ENCODE assay signal across 10 mouse cellular contexts in the genomic region with DNA sequence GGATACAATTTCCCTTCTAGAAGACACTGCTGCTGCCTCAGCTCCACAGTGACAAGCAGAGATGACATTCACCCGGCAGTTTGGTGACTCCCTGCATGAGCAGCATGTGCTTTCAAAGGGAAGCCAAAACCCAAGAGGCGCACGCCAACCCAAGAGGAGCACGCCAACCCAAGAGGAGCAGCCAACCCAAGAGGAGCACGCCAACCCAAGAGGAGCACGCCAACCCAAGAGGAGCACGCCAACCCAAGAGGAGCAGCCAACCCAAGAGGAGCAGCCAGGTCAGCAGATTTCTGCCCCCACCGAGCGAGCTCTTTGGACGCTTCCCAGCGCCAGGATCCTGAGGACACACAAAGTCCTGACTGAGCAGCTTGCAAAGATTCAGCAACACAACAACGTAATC. TPM values are rescaled to one million over a fixed set of nuclear protein-coding genes. Genes with fewer than 3 reads are reported as not detected.
A peak's percentile ranks its signal among the peaks of the same experiment; 100 is the strongest.
DNase-seq lines count a peak whose midpoint lies in the region; ATAC-seq and TF ChIP-seq lines count a peak whose summit lies in the region.
"Had no signal": no experiment of that assay in that cellular context is flagged by ENCODE, and none has a peak within 500 bp of the region (broad histone marks: within the 10 kb centered on the region; RNA-seq: fewer than 3 reads in every experiment).

No protein-coding gene starts in this region.

- no peak for TF ChIP-seq CTCF in layer of hippocampus, adult 2 months (conservative IDR thresholded peaks at IDR 0.05)

- H3K4me3 ChIP-seq in layer of hippocampus, adult 2 months, result peak overlapping the region; percentile 0; the same call in 1 of the 2 replicates
- H3K4me3 ChIP-seq: forebrain, embryonic 13.5 days; hindbrain, embryonic 10.5 days had no signal

- peak overlapping the region; percentile 71 for H3K27ac ChIP-seq in layer of hippocampus, adult 2 months
- H3K27ac ChIP-seq: forebrain, embryonic 13.5 days; hindbrain, embryonic 10.5 days had no signal

- ATAC-seq in megakaryocyte-erythroid progenitor cell, adult 5-6 weeks (replicated peaks; ENCODE audit: low FRiP score, low TSS enrichment, poor library complexity, severe bottlenecking), result no peak
- ATAC-seq: forebrain, embryonic 13.5 days had no signal

- peak; percentile 40 for DNase-seq in layer of hippocampus, adult 11-12 months (ENCODE audit: low spot score)
- no peak for DNase-seq in layer of hippocampus, adult 9-10 months (ENCODE audit: low spot score)
- peak; percentile 95 for DNase-seq in cerebellum, adult 11-12 months
- peak; percentile 95 to 96 for DNase-seq in cerebellum, postnatal 14 days
- DNase-seq in layer of hippocampus, adult 2 months (ENCODE audit: low spot score in 2 of 2), result peak in 1 of 2 experiments; percentile 53
- DNase-seq in frontal cortex, postnatal 36 days (ENCODE audit: low spot score in 2 of 2), result no peak
- DNase-seq: thymus, postnatal 4 days had no signal

RNA-seq across cellular contexts. Expression of gene Lrrc49, which starts 23.6 kb away (rescaled TPM):
- total RNA-seq in layer of hippocampus, adult 2 months (2021), result 10 to 100 TPM; 54.7 to 59.3 TPM
- total RNA-seq in megakaryocyte-erythroid progenitor cell, adult 5-6 weeks (2014; fragmentation: Nextera tagmentation), result 3.3 and 3.5 TPM in 2 replicates
- total RNA-seq in megakaryocyte-erythroid progenitor cell, adult 5-6 weeks (2017), result 3.0 and 3.1 TPM in 2 replicates

RNA-seq across cellular contexts. Expression of gene Larp6, which starts 48.4 kb away (rescaled TPM):
- total RNA-seq in layer of hippocampus, adult 2 months (2021), result 10 to 100 TPM; 37.9 to 39.2 TPM
- not detected in 2 replicates for total RNA-seq in megakaryocyte-erythroid progenitor cell, adult 5-6 weeks (2014; fragmentation: Nextera tagmentation)
- not detected in 2 replicates for total RNA-seq in megakaryocyte-erythroid progenitor cell, adult 5-6 weeks (2017)

Comparison
In these comparisons a context has a peak if more than half of its experiments do, and no peak if none do; other contexts are left out.
1. DNase-seq: peak in layer of hippocampus, adult 11-12 months (single experiment), cerebellum, adult 11-12 months (single experiment) and cerebellum, postnatal 14 days (2 of 2); none in layer of hippocampus, adult 9-10 months (single experiment) and frontal cortex, postnatal 36 days (0 of 2).
2. RNA of gene Lrrc49, which starts 23.6 kb away (total RNA-seq): 54.7 to 59.3 TPM in layer of hippocampus, adult 2 months; 3.0 to 3.5 TPM in megakaryocyte-erythroid progenitor cell, adult 5-6 weeks; every median in the first group is over 10 times any median in the second.
3. RNA of gene Larp6, which starts 48.4 kb away (total RNA-seq): 37.9 to 39.2 TPM in layer of hippocampus, adult 2 months; not detected in megakaryocyte-erythroid progenitor cell, adult 5-6 weeks; every median in the first group is over 10 times any median in the second.